Comparison of ENCODE assay signal across 11 mouse cellular contexts in genomic region chr17:12858072-12858471, GRCm38 (mm10). TPM values are rescaled to one million over a fixed set of nuclear protein-coding genes. Genes with fewer than 3 reads are reported as not detected.
DNase-seq lines count a peak whose midpoint lies in the region; ATAC-seq and TF ChIP-seq lines count a peak whose summit lies in the region.
"Had no signal": no experiment of that assay in that cellular context is flagged by ENCODE, and none has a peak within 500 bp of the region (broad histone marks: within the 10 kb centered on the region; RNA-seq: fewer than 3 reads in every experiment).

No protein-coding gene starts in this region.

- no peak for ATAC-seq in heart, embryonic 12.5 days (ENCODE audit: insufficient number of reproducible peaks, low FRiP score)
- ATAC-seq in hematopoietic stem cell, adult 5-6 weeks (replicated peaks in 1 of 2; ENCODE audit: insufficient read depth in 1 of 2, low FRiP score in 2 of 2, low TSS enrichment in 1 of 2, low read depth in 1 of 2, poor library complexity in 2 of 2, severe bottlenecking in 2 of 2): peak; percentile 69 to 71

- no peaks in the 10 kb centered on the region for H3K79me2 ChIP-seq in heart, adult 2 months (replicated peaks; ENCODE audit: control insufficient read depth, insufficient read depth, low read length)

- intact Hi-C loops in heart, adult 2 months (cut with DNase I): no loop called here

- WGBS in heart, adult 2 months: 32% methylated on average over 4 of the region's 4 CpGs
- WGBS in heart, embryonic 12.5 days: 42% methylated on average over 4 of the region's 4 CpGs

- no peak for DNase-seq in heart, adult 2 months
- peak; percentile 18 for DNase-seq in lung, postnatal 10 days
- no peak for DNase-seq in lung, adult 18-20 months
- DNase-seq in thymus, postnatal 25 days: peak; percentile 45
- no peak for DNase-seq in right cerebral cortex, adult 2 months (ENCODE audit: low spot score in 2 of 2)
- no peak for DNase-seq in layer of hippocampus, postnatal 14 days (ENCODE audit: low spot score in 2 of 2)
- DNase-seq: cerebellum, adult 11-12 months had no signal

- H3K27ac ChIP-seq in heart, adult 2 months: no peak overlapping the region
- no peak overlapping the region for H3K27ac ChIP-seq in heart, embryonic 12.5 days (ENCODE audit: poor library complexity, severe bottlenecking)

- no peak overlapping the region for H3K9ac ChIP-seq in heart, adult 2 months (ENCODE audit: low read depth, low read length)
- no peak overlapping the region for H3K9ac ChIP-seq in heart, embryonic 12.5 days

- TF ChIP-seq POLR2A in heart, adult 2 months (IDR thresholded peaks at IDR 0.05; ENCODE audit: insufficient read depth, low read depth, low read length): no peak

- no peaks in the 10 kb centered on the region for H3K27me3 ChIP-seq in heart, adult 2 months (ENCODE audit: control insufficient read depth, insufficient read depth, low read length)
- 0 out of 2 replicates have a peak, but pooled peaks cover 5% of the 10 kb centered on the region for H3K27me3 ChIP-seq in heart, embryonic 12.5 days (replicated peaks)

- H3K4me2 ChIP-seq in heart, embryonic 12.5 days: no peak overlapping the region

- H3K9me3 ChIP-seq in heart, embryonic 12.5 days (replicated peaks): no peaks in the 10 kb centered on the region

- H3K36me3 ChIP-seq in heart, adult 2 months (ENCODE audit: control insufficient read depth, insufficient read depth, low read length): no peaks in the 10 kb centered on the region
- H3K36me3 ChIP-seq in heart, embryonic 12.5 days: no peaks in the 10 kb centered on the region

- H3K4me3 ChIP-seq in heart, adult 2 months: no peak overlapping the region
- H3K4me3 ChIP-seq in heart, embryonic 12.5 days: no peak overlapping the region

- H3K4me1 ChIP-seq in heart, adult 2 months (ENCODE audit: control insufficient read depth, insufficient read depth, low read length): no peaks in the 10 kb centered on the region
- no peaks in the 10 kb centered on the region for H3K4me1 ChIP-seq in heart, embryonic 12.5 days (replicated peaks)

- no peak for TF ChIP-seq EP300 in heart, adult 2 months (IDR thresholded peaks at IDR 0.05; ENCODE audit: insufficient read depth, low read depth, low read length)

- peak; percentile 78 for TF ChIP-seq CTCF in heart, adult 2 months (IDR thresholded peaks at IDR 0.05)

RNA-seq across cellular contexts. Expression of gene Mas1, which starts 9.9 kb away (rescaled TPM):
- 1 to 10 TPM in 1 of 2 experiments, under 1 TPM in 1; 0.68 to 1.6 TPM for total RNA-seq in heart, adult 2 months (2021)
- 1.0 and 4.6 TPM in 2 replicates for polyA plus RNA-seq in heart, adult 2 months (2012; rRNA removed)
- polyA plus RNA-seq in heart, embryonic 12.5 days (2016; fragmentation: Nextera tagmentation; extraction: Ambion mirVana): 0.39 and 1.1 TPM in 2 replicates
- total RNA-seq in hematopoietic stem cell, adult 5-6 weeks (2017): not detected in 2 replicates
- 10 to 100 TPM; 41.6 to 52.1 TPM for total RNA-seq in layer of hippocampus, postnatal 14 days (2021)
- total RNA-seq: ES-E14 had no signal

RNA-seq across cellular contexts. Expression of gene Mrgprh, which starts 17.8 kb away (rescaled TPM):
- 1 to 10 TPM; 5.6 to 5.7 TPM for total RNA-seq in heart, adult 2 months (2021)
- 9.2 and 17.1 TPM in 2 replicates for polyA plus RNA-seq in heart, adult 2 months (2012; rRNA removed)
- not detected in 2 replicates for polyA plus RNA-seq in heart, embryonic 12.5 days (2016; fragmentation: Nextera tagmentation; extraction: Ambion mirVana)
- total RNA-seq in hematopoietic stem cell, adult 5-6 weeks (2017): not detected in 2 replicates
- total RNA-seq in layer of hippocampus, postnatal 14 days (2021): not detected
- total RNA-seq: ES-E14; left cerebral cortex, adult 18-20 months had no signal

RNA-seq across cellular contexts. Expression of gene Pnldc1, which starts 52.0 kb away (rescaled TPM):
- total RNA-seq in heart, adult 2 months (2021): under 1 TPM; 0.42 to 0.93 TPM
- 1.6 and 1.9 TPM in 2 replicates for polyA plus RNA-seq in heart, adult 2 months (2012; rRNA removed)
- 0.51 and 1.1 TPM in 2 replicates for polyA plus RNA-seq in heart, embryonic 12.5 days (2016; fragmentation: Nextera tagmentation; extraction: Ambion mirVana)
- not detected in 2 replicates for total RNA-seq in hematopoietic stem cell, adult 5-6 weeks (2017)
- 1 to 10 TPM; 1.6 to 2.4 TPM for total RNA-seq in layer of hippocampus, postnatal 14 days (2021)

RNA-seq across cellular contexts. Expression of gene Tcp1, which starts 57.4 kb away (rescaled TPM):
- 100 to 1,000 TPM; 176 to 196 TPM for total RNA-seq in heart, adult 2 months (2021)
- polyA plus RNA-seq in heart, adult 2 months (2012; rRNA removed): 68.6 and 134 TPM in 2 replicates
- polyA plus RNA-seq in heart, embryonic 12.5 days (2016; fragmentation: Nextera tagmentation; extraction: Ambion mirVana): 410 and 430 TPM in 2 replicates
- total RNA-seq in hematopoietic stem cell, adult 5-6 weeks (2017): 769 and 1,091 TPM in 2 replicates
- total RNA-seq in layer of hippocampus, postnatal 14 days (2021): 100 to 1,000 TPM; 185 to 193 TPM

RNA-seq across cellular contexts. Expression of gene Mrpl18, which starts 58.1 kb away (rescaled TPM):
- 100 to 1,000 TPM; 151 to 160 TPM for total RNA-seq in heart, adult 2 months (2021)
- 65.1 and 78.1 TPM in 2 replicates for polyA plus RNA-seq in heart, adult 2 months (2012; rRNA removed)
- polyA plus RNA-seq in heart, embryonic 12.5 days (2016; fragmentation: Nextera tagmentation; extraction: Ambion mirVana): 181 and 187 TPM in 2 replicates
- total RNA-seq in hematopoietic stem cell, adult 5-6 weeks (2017): 129 and 167 TPM in 2 replicates
- 10 to 100 TPM; 48.8 to 56.4 TPM for total RNA-seq in layer of hippocampus, postnatal 14 days (2021)

Comparison
In these comparisons a context has a peak if more than half of its experiments do, and no peak if none do; other contexts are left out.
1. DNase-seq: peak in lung, postnatal 10 days (single experiment) and thymus, postnatal 25 days (single experiment); none in heart, adult 2 months (0 of 2), lung, adult 18-20 months (0 of 2), right cerebral cortex, adult 2 months (0 of 2) and layer of hippocampus, postnatal 14 days (0 of 2).
2. RNA of gene Mas1, which starts 9.9 kb away (total RNA-seq): 41.6 to 52.1 TPM in layer of hippocampus, postnatal 14 days; 0.68 to 1.6 TPM in heart, adult 2 months and not detected in hematopoietic stem cell, adult 5-6 weeks; every median in the first group is over 10 times any median in the second.